Mouse (Mus musculus) stomach, postnatal 0 days (tissue): ENCODE data around the gene Afmid.

Experiments used
- CTCF ChIP-seq: IDR thresholded peaks from 2 replicates; pipeline ENCODE4 v1.5.1; 2016; ENCODE audit warnings: antibody characterized with exemption, low read depth, mild to moderate bottlenecking, moderate library complexity
- EP300 ChIP-seq: optimal IDR thresholded peaks from 2 replicates; pipeline ENCODE3; 2016; ENCODE audit warnings: antibody characterized with exemption

DNA sequence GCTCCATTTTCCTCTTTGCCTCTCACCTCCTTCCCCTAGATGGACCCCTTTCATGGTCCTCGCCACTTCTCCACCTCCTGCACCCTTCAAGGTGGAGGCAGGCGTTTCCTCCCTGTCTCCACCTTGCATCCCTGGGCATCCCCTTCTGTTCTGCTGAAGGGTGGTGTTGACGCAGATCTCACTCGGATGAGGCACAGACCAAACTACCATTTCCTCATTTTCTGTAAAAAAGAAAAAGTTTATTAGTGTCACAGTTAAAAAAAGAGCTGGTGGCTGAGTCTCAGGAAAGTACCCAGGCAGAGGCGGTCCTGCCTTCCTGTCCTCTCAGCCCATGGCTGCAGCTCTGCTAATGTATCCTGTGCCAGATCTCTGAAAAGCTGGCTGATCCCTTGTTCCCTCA is 26.6 kb upstream of the Afmid start:
- TF ChIP-seq CTCF (no peak), EP300 (no peak)
